Mouse (Mus musculus) embryonic facial prominence, embryonic 13.5 days (tissue): ENCODE results near the gene Slc25a18. TPM values are rescaled to one million over a fixed set of nuclear protein-coding genes. Genes with fewer than 3 reads are reported as not detected.
A peak's percentile ranks its signal among the peaks of the same experiment; 100 is the strongest.

ENCODE experiments used
- ATAC-seq: fragments of 200-750 bp; cut with Nextera tagmentation; 2 replicates; pipeline ENCODE4 v1.8.0; 2017; ENCODE audit warnings: low read depth; ENCODE audit not compliant: insufficient number of reproducible peaks, insufficient read depth, low FRiP score, low TSS enrichment
- H3K27ac ChIP-seq: fragments of 300-500 bp; sonication (generic); 2 replicates; pipeline ENCODE4 v1.5.1; 2015; ENCODE audit warnings: moderate library complexity, mild to moderate bottlenecking, inconsistent platforms
- H3K27me3 ChIP-seq: fragments of 300-500 bp; sonication (generic); 2 replicates; pipeline ENCODE4 v1.6.1; 2015; ENCODE audit warnings: mild to moderate bottlenecking, inconsistent platforms
- H3K36me3 ChIP-seq: fragments of 300-500 bp; sonication (generic); 2 replicates; pipeline ENCODE4 v1.6.1; 2015; ENCODE audit warnings: mild to moderate bottlenecking, inconsistent platforms
- H3K4me1 ChIP-seq: fragments of 300-500 bp; sonication (generic); 2 replicates; pipeline ENCODE4 v1.6.1; 2015; ENCODE audit warnings: inconsistent platforms
- H3K4me2 ChIP-seq: fragments of 300-500 bp; sonication (generic); 2 replicates; pipeline ENCODE4 v1.6.1; 2015; ENCODE audit warnings: moderate library complexity, mild to moderate bottlenecking, inconsistent platforms
- H3K4me3 ChIP-seq: fragments of 300-500 bp; sonication (generic); 2 replicates; pipeline ENCODE4 v1.5.1; 2015; ENCODE audit warnings: mild to moderate bottlenecking, inconsistent platforms
- H3K9ac ChIP-seq: fragments of 300-500 bp; sonication (generic); 2 replicates; pipeline ENCODE4 v1.6.1; 2015; ENCODE audit warnings: mild to moderate bottlenecking, inconsistent platforms
- H3K9me3 ChIP-seq: fragments of 300-500 bp; sonication (generic); 2 replicates; pipeline ENCODE4 v1.6.1; 2016; ENCODE audit warnings: inconsistent platforms
- WGBS: fragments of 180-500 bp; shearing (Covaris S2); methylation state at CpG from one replicate; pipeline ENCODE4 v1.1.7; 2015; ENCODE audit warnings: mixed read lengths; 5-methylcytosine and 5-hydroxymethylcytosine counted together
- polyA plus RNA-seq: library from polyadenylated mRNA; unstranded; fragments of >200 nt; fragmentation: Nextera tagmentation; extraction: Ambion mirVana; gene quantifications from 2 replicates; pipeline ENCODE4 v1.2.1, GENCODE M21; 2015

Gene Slc25a18
- polyA plus RNA-seq, 1 experiment from 2014 or later = 0.24 TPM

- Histone ChIP-seq H3K36me3 (no peaks in the 10 kb centered on the region), H3K9me3 (no peaks in the 10 kb centered on the region), H3K4me1 (no peaks in the 10 kb centered on the region), H3K4me2 (no peak overlapping the region), H3K4me3 (no peak overlapping the region), H3K9ac (no peak overlapping the region), H3K27me3 (no peaks in the 10 kb centered on the region; the same call in 1 of the 2 replicates), H3K27ac (no peak overlapping the region)
- no peak for ATAC-seq
- WGBS = 44% methylated on average over 1 of the region's 1 CpGs
Observed at GRCm38 (mm10) chr6:120830056-120830455, 56.7 kb downstream of the Slc25a18 start.

- WGBS = 53% methylated on average over 4 of the region's 4 CpGs
- Histone ChIP-seq H3K4me3 (no peak overlapping the region), H3K27ac (no peak overlapping the region), H3K36me3 (no peaks in the 10 kb centered on the region), H3K4me1 (no peaks in the 10 kb centered on the region), H3K4me2 (no peak overlapping the region), H3K9me3 (no peaks in the 10 kb centered on the region), H3K27me3 (no peaks in the 10 kb centered on the region; the same call in 1 of the 2 replicates), H3K9ac (no peak overlapping the region)
- ATAC-seq = no peak
Observed at GRCm38 (mm10) chr6:120830866-120831608, 57.7 kb downstream of the Slc25a18 start.

GRCm38 (mm10) chr6:120832097-120832496 is 58.7 kb downstream of the Slc25a18 start:
- no peak overlapping the region for H3K27ac ChIP-seq
- 68% methylated on average over 4 of the region's 4 CpGs for WGBS
- H3K4me1 ChIP-seq = peaks cover 4% of the 10 kb centered on the region
- no peak overlapping the region for H3K4me3 ChIP-seq
- no peaks in the 10 kb centered on the region; the same call in 1 of the 2 replicates for H3K27me3 ChIP-seq
- no peaks in the 10 kb centered on the region for H3K36me3 ChIP-seq
- H3K9me3 ChIP-seq = no peaks in the 10 kb centered on the region
- H3K9ac ChIP-seq = no peak overlapping the region
- ATAC-seq = no peak
- no peak overlapping the region for H3K4me2 ChIP-seq

GRCm38 (mm10) chr6:120834766-120835321 is 61.5 kb downstream of the Slc25a18 start:
- Histone ChIP-seq H3K4me3 (no peak overlapping the region), H3K9ac (no peak overlapping the region), H3K4me1 (peaks cover 10% of the 10 kb centered on the region), H3K4me2 (no peak overlapping the region), H3K9me3 (no peaks in the 10 kb centered on the region), H3K27me3 (no peaks in the 10 kb centered on the region), H3K27ac (no peak overlapping the region), H3K36me3 (peaks cover 4% of the 10 kb centered on the region)
- ATAC-seq = no peak
- WGBS = 87% methylated on average over 4 of the region's 4 CpGs

- WGBS = 4% methylated on average over 40 of the region's 40 CpGs
- Histone ChIP-seq H3K4me1 (peaks cover 10% of the 10 kb centered on the region), H3K27me3 (no peaks in the 10 kb centered on the region), H3K36me3 (peaks cover 4% of the 10 kb centered on the region), H3K9ac (peak within 1 kb of the TSS; percentile 95), H3K27ac (peak within 1 kb of the TSS; percentile 97), H3K9me3 (no peaks in the 10 kb centered on the region), H3K4me2 (peak within 1 kb of the TSS; percentile 71), H3K4me3 (peak within 1 kb of the TSS; percentile 87)
- ATAC-seq = peak; percentile 87
Observed at GRCm38 (mm10) chr6:120835474-120836374, 62.3 kb downstream of the Slc25a18 start, which contains the start of gene Bcl2l13. Gene Bcl2l13 (plus strand): TSS chr6:120836212.

GRCm38 (mm10) chr6:120836389-120837151 is 63.2 kb downstream of the Slc25a18 start:
- no peaks in the 10 kb centered on the region for H3K9me3 ChIP-seq
- H3K27ac ChIP-seq = peak overlapping the region; percentile 97
- H3K4me2 ChIP-seq = peak overlapping the region; percentile 71
- 3% methylated on average over 37 of the region's 37 CpGs for WGBS
- ATAC-seq = peak; percentile 81
- peak overlapping the region; percentile 87 for H3K4me3 ChIP-seq
- peaks cover 10% of the 10 kb centered on the region for H3K4me1 ChIP-seq
- peak overlapping the region; percentile 95 for H3K9ac ChIP-seq
- peaks cover 4% of the 10 kb centered on the region for H3K36me3 ChIP-seq
- no peaks in the 10 kb centered on the region for H3K27me3 ChIP-seq

GRCm38 (mm10) chr6:120837152-120837530 is 63.8 kb downstream of the Slc25a18 start:
- Histone ChIP-seq H3K4me3 (peak overlapping the region; percentile 87), H3K27ac (no peak overlapping the region), H3K4me1 (peaks cover 10% of the 10 kb centered on the region), H3K36me3 (peaks cover 4% of the 10 kb centered on the region), H3K9ac (peak overlapping the region; percentile 95), H3K9me3 (no peaks in the 10 kb centered on the region), H3K4me2 (peak overlapping the region; percentile 71), H3K27me3 (no peaks in the 10 kb centered on the region)
- 69% methylated on average over 1 of the region's 1 CpGs for WGBS
- ATAC-seq = no peak

- peaks cover 7% of the 10 kb centered on the region for H3K36me3 ChIP-seq
- no peaks in the 10 kb centered on the region for H3K27me3 ChIP-seq
- no peak overlapping the region for H3K4me3 ChIP-seq
- no peak overlapping the region for H3K9ac ChIP-seq
- H3K27ac ChIP-seq = no peak overlapping the region
- H3K4me2 ChIP-seq = no peak overlapping the region
- no peak for ATAC-seq
- 95% methylated on average over 7 of the region's 7 CpGs for WGBS
- H3K4me1 ChIP-seq = peaks cover 10% of the 10 kb centered on the region
- no peaks in the 10 kb centered on the region for H3K9me3 ChIP-seq
Observed at GRCm38 (mm10) chr6:120840258-120840657, 66.9 kb downstream of the Slc25a18 start.

- no peak for ATAC-seq
- H3K27ac ChIP-seq = no peak overlapping the region
- H3K9me3 ChIP-seq = no peaks in the 10 kb centered on the region
- no peak overlapping the region for H3K9ac ChIP-seq
- no peak overlapping the region for H3K4me3 ChIP-seq
- peaks cover 10% of the 10 kb centered on the region for H3K4me1 ChIP-seq
- H3K36me3 ChIP-seq = peaks cover 7% of the 10 kb centered on the region
- no peak overlapping the region for H3K4me2 ChIP-seq
- WGBS = 95% methylated on average over 5 of the region's 5 CpGs
- H3K27me3 ChIP-seq = no peaks in the 10 kb centered on the region
Observed at GRCm38 (mm10) chr6:120841754-120842153, 68.4 kb downstream of the Slc25a18 start.
